Mouse (Mus musculus) common myeloid progenitor, adult 5-6 weeks (primary cell): ENCODE measurements at regions not wholly inside any gene's neighbourhood (a gene's known extent, or its start where the extent isn't known, plus 50 kb on each side); places are given as distances from the start of the nearest gene placed in this dataset.
A peak's percentile ranks its signal among the peaks of the same experiment; 100 is the strongest.

Experiments used
- ATAC-seq: replicated peaks from 2 replicates; pipeline ENCODE4 v1.8.0; 2016; ENCODE audit warnings: low read depth, mild to moderate bottlenecking, moderate TSS enrichment, inconsistent platforms; ENCODE audit not compliant: poor library complexity, severe bottlenecking

DNA sequence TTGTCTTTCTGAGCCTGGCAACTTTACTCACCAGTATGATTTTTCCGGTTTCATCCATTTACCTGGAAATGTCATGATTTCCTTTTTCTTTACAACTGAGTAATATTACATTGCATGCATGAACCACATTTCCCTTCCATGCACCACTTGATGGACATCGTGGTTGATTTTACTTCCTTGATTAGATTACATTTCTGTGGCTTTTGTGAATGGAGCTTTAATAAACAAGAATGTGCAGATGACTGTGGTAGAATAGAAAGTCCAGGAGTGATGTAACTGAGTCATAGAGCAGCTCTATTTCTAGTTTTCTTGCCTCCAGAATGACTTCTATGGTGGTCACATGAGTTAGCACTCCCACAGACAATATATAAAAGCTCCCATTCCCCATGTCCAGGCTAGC lies 75.2 kb downstream of the Chst2 start:
- ATAC-seq: peak; percentile 51

DNA sequence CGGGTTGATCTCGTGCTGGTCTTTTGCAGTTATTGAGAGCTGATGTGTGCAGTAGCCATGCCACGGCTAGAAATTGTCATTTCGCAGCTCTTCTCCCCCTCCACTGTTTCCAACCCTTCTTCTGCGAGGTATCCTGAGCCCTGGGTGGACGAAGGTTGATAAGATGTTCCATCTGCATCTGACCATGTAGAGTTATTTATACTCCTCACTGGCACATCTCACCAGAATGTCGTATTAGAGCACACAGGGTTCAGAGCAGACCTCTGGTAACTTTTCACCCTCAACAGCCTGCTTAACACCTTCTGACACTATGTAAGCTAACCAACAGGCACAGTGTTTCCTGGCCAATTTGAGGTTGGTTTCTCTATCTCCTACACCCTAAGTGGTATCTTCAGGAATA lies 76.4 kb downstream of the Chst2 start:
- no peak for ATAC-seq

DNA sequence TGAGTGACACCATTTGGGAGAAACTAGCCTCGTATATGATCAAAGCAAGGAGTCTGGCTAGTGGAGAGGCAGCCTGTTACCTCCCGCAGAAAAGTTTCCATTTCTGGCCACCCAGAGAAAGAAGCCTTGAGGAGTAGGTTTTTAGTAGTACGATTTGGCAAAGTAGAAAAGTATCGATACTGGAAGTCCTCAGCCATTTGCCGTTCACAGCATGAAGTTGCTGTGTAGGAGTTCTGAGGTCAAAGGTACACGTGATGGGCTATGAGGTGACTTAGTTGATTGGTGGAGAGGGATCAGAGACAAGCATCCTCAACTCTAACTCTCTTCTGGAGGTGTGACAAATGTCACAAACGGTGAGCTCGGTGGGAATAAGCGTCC lies 77.5 kb downstream of the Chst2 start:
- ATAC-seq: no peak

DNA sequence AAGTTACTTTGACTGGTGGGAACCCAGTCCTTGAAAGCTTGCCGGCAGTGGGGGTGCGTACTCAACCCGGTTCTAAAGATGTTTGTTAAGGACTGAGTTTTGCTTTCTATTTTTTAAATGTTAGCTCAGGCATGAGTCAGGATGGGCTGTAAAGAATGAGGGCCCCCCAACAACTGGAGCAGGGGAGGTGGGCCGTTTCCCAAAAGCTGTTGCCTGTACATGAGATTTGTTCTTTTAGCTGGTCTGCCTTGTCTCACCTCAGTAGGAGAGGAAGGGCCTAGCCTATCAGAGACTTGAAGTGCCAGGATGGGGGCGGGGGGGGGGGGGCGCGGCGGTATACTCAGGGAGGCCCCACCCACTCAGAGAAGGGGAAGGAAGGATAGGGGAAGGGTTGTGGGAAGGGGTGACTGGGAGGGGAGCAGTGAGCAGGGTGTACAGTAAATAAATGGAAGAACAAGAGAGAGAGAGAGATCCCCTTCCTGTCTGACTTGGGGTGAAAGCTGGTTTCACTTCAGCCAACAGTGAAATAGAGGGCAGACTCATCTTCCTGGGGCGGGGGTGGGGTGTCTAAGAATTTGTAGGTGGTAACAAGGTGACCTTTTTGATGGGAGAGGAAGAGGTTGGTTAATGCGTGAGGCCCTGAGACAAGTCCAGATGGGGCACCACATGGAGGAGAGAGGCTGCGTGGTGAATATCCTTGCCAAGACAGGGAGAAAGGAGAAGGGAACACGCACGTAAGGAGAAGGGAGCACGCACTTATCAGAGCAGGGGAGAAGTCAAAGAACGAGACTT lies 78.1 kb downstream of the Chst2 start:
- ATAC-seq: peak; percentile 84

DNA sequence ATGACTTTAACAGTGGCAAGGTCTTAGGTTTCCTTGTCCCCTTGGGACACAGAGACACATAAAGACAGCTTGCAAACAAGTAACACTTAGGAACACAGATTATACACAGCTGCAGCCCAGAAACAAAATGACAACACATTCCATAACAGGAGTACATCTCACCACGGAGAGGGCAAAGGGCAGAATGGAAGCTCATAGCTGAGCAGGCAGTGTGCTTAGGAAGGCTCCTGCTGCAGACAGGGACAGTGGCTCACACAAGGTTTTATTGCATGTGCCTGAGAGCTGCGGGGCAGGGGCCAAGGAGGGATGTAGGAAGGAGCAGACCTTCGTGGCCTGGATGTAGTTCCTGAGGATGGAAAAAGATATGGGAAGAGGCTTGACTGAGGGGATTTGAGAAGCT lies 78.8 kb downstream of the Chst2 start:
- no peak for ATAC-seq

DNA sequence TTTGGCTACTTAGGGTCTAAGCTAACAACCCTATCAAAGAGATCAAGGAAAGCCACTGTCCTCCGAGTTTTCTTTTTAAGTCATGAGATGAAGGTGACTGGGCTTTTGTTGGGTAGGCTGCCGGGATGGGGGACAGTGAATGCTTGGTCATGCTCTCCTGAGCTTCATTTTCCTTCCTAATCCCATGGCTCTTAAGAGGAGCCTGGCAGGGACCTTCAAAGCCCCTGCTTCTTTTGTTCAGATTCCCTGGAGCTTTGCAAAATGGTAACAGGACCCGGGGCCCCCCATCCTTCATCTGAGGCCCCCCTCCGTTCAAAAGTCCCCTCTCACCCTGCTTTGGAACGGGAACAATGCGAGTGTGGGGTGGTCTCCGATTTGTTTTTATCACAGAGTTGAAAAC lies 82.9 kb downstream of the Chst2 start:
- ATAC-seq: no peak

DNA sequence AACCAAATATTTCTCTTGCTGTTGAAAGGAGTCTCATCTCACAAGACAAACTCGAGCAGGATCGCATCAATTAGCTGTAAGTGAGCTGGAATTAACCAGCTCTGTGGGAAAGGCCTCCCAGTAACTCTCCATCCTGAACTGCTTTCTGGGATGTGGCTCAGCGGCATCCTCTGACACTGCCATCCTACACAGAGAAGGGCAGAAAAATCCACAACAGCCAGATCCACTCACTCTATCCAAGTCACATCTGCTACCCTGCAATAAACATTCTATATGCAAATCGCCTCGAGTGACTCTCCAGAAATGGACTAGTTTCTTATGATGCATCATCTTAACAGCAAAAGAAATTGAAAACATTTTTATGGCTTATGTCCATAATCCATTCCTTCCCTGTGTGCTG lies 83.6 kb downstream of the Chst2 start:
- no peak for ATAC-seq

DNA sequence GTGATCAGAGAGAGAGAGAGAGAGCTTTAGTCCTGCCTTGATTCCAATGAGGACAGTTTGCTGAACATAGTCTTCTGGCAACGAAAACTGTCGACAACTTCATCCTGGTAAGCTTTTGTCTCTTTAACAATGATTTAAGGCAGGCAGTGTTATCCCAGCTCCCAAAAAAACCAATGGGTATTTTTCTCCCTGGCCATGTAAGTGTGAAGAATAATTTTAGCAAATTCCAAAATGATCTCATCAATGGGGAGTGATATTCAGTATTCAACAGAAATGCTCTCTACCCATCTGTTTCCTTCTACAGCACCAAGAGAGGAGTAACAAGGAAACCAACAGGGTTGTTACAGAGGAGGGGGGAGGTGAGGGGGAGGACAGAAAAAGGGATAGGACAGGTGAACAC lies 84.5 kb downstream of the Chst2 start:
- no peak for ATAC-seq

DNA sequence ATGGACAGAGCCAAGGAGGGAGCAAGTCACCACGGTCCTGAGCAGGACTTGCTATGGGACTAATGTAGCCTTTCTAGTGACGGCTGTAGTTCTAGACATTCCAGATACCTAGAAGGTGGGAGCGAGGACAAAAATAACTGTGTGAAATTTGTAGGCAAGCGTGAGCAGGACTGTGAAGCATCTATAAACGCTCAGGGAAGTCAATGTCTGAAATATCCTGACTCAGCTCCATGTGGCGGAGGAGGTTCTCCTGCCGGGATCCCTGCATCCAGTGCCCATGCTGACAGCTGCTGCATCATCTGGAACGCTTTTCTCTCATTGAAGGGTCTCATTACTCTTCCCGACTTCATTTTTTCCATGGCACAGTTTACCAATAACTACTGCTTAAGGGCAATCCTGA lies 87.6 kb downstream of the Chst2 start:
- ATAC-seq: no peak

DNA sequence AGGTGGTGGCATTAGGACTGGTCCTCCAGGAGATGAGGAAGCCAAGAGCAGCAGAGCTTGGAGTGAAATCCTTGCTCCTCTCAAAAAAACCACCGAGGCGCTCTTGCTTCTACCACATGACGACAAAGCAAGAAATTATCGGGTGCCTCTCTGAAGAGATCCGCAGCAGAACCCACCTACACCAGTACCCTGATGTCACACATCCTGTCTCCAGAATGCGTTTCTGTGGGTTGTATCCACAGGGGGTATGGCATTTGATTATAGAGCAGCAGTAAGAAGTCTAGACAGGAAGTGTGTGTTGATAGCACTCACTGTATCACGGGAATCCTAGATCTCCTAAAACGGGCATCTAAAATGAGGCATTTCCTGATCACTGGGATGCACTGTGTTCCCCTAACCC lies 89.8 kb downstream of the Chst2 start:
- 0 out of 2 replicates have a peak, but pooled peaks have one; percentile 8 for ATAC-seq

DNA sequence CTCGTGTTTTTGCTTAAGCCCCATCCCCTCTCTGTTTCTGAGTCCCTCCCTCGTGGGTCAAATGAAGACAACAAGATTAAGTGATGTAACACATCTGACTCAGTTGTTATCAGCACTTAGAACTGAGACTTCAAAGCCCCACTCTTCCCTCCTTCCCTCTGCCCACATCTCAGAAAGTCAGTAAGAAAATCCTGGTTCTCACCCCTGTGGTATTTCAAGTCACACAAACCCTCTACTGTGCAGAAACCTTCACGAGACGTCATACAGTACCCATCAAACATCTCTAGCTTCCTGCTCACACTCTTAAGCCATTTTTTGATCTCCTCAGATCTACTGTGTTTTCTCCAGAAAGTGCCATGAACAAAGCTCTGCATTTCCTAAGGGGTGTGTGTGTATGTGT lies 91.4 kb downstream of the Chst2 start:
- ATAC-seq: no peak

DNA sequence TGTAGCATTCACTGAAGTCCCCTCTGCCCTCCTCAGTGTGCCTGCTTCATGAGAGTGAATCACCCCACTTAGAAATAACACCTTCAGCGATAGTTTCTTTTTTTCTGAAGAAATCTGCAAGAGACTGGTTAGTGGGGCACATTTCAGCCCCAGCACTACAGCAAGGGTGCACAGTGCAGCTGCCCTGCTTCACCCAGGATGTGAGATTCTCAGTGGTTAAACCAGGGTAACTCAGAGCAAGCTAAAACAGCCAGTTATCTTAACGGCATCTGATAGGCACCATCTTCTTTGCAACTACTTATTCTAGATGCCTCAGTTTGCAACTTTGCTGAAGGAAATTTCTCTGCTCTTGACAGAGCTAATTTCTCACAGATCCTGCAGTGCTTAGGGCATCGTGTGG lies 94.9 kb downstream of the Chst2 start:
- ATAC-seq: no peak

DNA sequence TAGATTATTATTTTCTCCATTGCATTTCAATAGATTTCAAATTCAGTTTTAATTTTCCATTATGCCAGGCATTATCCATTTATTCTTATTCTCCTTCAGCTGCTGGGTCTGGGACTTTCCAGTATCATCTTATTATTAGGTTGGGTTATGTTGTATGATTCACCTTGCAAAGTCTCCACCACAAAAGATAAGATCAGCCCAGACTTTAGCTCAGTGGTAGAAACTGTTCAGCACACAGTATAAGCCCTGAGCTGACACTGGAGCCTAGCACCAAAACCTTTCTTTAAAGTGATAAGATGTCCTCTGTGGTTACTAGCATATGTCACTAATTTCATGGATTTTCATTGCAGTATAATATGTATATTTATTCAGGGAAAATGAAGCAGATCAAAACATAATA lies 117.5 kb downstream of the Chst2 start:
- ATAC-seq: no peak

DNA sequence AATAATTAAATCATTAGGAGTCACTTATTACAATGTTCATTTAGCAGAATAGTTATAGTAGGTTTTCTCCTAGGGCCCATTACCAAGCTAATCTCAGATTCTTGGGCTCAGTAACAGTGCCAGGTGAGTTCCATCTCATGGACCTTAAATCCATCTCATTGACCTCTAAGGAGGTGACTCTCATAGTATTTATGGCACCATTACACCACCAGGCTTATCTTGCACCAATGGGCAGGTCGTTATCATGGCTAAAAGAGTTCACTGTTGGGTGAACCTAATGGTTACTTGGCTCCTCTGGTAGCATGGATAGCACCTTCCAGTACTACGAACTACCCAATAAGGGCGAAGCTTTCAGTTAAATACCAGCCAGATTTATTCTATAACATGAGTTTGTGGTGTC lies 123.5 kb downstream of the Chst2 start:
- ATAC-seq: no peak

DNA sequence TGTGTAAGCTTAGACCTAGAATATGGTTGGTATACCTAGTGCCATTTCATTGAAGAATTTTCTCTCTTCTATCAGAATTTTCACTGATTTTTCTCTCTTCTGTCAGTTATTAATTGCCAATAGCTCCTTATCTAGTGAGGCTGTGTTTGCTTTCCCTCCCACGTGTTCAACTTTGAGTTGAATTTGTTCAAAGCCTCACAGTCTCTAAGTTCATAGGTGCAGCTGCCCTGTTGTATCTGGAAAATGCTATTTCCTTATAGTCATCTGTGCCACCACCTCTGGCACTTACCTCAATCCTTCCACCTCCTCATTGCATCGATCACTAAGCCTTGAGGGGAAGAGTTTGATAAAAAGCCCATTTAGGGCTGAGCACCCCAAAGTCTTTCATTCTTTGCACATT lies 124.0 kb downstream of the Chst2 start:
- no peak for ATAC-seq
